Mouse (Mus musculus) CH12.LX (cell line): ENCODE data around the gene Gphb5.

Experiments used
- CTCF ChIP-seq, 2 experiments: IDR thresholded peaks in 1 of 2; conservative IDR thresholded peaks in 1 of 2; 2 replicates each; pipeline ENCODE4 v1.5.1; 2011 to 2012; ENCODE audit warnings: low read depth in 2 of 2, low read length in 2 of 2, improper control_type of control experiment in 1 of 2, inconsistent platforms in 1 of 2, mild to moderate bottlenecking in 1 of 2, moderate library complexity in 1 of 2
- KAT2A ChIP-seq: IDR thresholded peaks from 2 replicates; pipeline ENCODE4 v1.6.1; 2012; ENCODE audit warnings: low read length, improper control_type of control experiment, inconsistent platforms; ENCODE audit not compliant: insufficient replicate concordance
- MAZ ChIP-seq: IDR thresholded peaks from 2 replicates; pipeline ENCODE4 v1.6.1; 2012; ENCODE audit warnings: low read depth, mild to moderate bottlenecking, inconsistent platforms, low read length, improper control_type of control experiment, moderate library complexity
- POLR2A ChIP-seq: IDR thresholded peaks from 2 replicates; pipeline ENCODE4 v1.6.1; 2011; ENCODE audit warnings: low read depth, mild to moderate bottlenecking, improper control_type of control experiment, low read length
- SMC3 ChIP-seq: IDR thresholded peaks from 2 replicates; pipeline ENCODE4 v1.6.1; 2011; ENCODE audit warnings: low read depth, low read length, improper control_type of control experiment
- USF1 ChIP-seq: IDR thresholded peaks from 2 replicates; pipeline ENCODE4 v1.6.1; 2014; ENCODE audit warnings: low read depth, mild to moderate bottlenecking, inconsistent platforms, low read length, improper control_type of control experiment
- ZC3H11A ChIP-seq: IDR thresholded peaks from 2 replicates; pipeline ENCODE4 v1.6.1; 2012; ENCODE audit warnings: low read depth, mild to moderate bottlenecking, inconsistent platforms, low read length, improper control_type of control experiment

DNA sequence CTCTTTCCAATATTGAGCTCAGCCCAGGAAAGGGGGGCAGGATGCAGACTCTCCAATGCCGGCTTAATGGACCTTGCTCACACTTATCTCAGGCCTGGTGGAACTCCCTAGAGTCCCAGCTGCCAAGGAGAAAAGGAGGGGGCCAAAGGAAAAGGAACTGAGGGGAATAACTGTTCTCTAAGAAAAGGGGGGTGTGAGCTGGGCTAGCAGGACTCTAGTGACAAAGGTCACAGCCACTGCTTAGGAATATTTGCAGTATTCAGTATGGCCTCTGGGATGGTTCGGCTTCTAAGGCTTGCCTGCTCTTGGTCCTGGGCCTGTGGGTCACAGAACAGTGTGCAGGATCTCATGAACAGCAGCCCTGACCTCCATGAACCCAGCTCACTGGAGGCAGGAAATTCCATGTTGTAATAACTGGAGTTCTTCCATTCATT lies 47.1 kb downstream of the Gphb5 start:
- TF ChIP-seq CTCF (conservative IDR thresholded peaks at IDR 0.05 in 1 of 2, IDR thresholded peaks at IDR 0.05 in 1 of 2; ENCODE audit: low read depth in 2 of 2, low read length in 2 of 2): no peak
- no peak for TF ChIP-seq ZC3H11A
- TF ChIP-seq POLR2A: no peak
- TF ChIP-seq MAZ: no peak
- no peak for TF ChIP-seq USF1
- no peak for TF ChIP-seq SMC3
- no peak for TF ChIP-seq KAT2A
